Mouse (Mus musculus) hindbrain, embryonic 11.5 days (tissue): ENCODE measurements around the gene Padi4. TPM values are rescaled to one million over a fixed set of nuclear protein-coding genes. Genes with fewer than 3 reads are reported as not detected.
A peak's percentile ranks its signal among the peaks of the same experiment; 100 is the strongest.

ENCODE experiments used
- ATAC-seq: fragments of 200-750 bp; cut with Nextera tagmentation; 2 replicates; pipeline ENCODE4 v1.8.0; 2017; ENCODE audit warnings: mild to moderate bottlenecking, moderate TSS enrichment, moderate library complexity; ENCODE audit not compliant: low FRiP score
- DNase-seq: peaks from one replicate; pipeline ENCODE4 v3.0.0-alpha.2; 2015; ENCODE audit warnings: low spot score
- H3K27ac ChIP-seq: fragments of 300-500 bp; sonication (generic); 2 replicates; pipeline ENCODE4 v1.5.1; 2014; ENCODE audit warnings: mild to moderate bottlenecking, low read depth, low read length
- H3K27me3 ChIP-seq: fragments of 300-500 bp; sonication (generic); 2 replicates; pipeline ENCODE4 v1.6.1; 2014; ENCODE audit warnings: mild to moderate bottlenecking, low read length, moderate library complexity, mixed read lengths; ENCODE audit not compliant: control insufficient read depth, insufficient read depth
- H3K36me3 ChIP-seq: fragments of 300-500 bp; sonication (generic); 2 replicates; pipeline ENCODE4 v1.6.1; 2014; ENCODE audit warnings: mild to moderate bottlenecking, low read length, moderate library complexity, mixed read lengths; ENCODE audit not compliant: control insufficient read depth, insufficient read depth
- H3K4me1 ChIP-seq: fragments of 300-500 bp; sonication (generic); replicated peaks from 2 replicates; pipeline ENCODE4 v1.6.1; 2014; ENCODE audit warnings: low read length, mixed read lengths; ENCODE audit not compliant: control insufficient read depth, insufficient read depth
- H3K4me2 ChIP-seq: fragments of 300-500 bp; sonication (generic); replicated peaks from 2 replicates; pipeline ENCODE4 v1.6.1; 2014; ENCODE audit warnings: mild to moderate bottlenecking, low read depth, low read length
- H3K4me3 ChIP-seq: fragments of 300-500 bp; sonication (generic); 2 replicates; pipeline ENCODE4 v1.5.1; 2014; ENCODE audit warnings: low read depth, low read length
- H3K9ac ChIP-seq: fragments of 300-500 bp; sonication (generic); 2 replicates; pipeline ENCODE4 v1.6.1; 2014; ENCODE audit warnings: low read depth, low read length
- H3K9me3 ChIP-seq: fragments of 300-500 bp; sonication (generic); 2 replicates; pipeline ENCODE4 v1.6.1; 2016; ENCODE audit warnings: low read length; ENCODE audit not compliant: control insufficient read depth
- WGBS: fragments of 180-500 bp; shearing (Covaris S2); extraction: QIAGEN DNeasy Blood & Tissue Kit; methylation state at CpG from one replicate; pipeline ENCODE4 v1.1.7; 2014; 5-methylcytosine and 5-hydroxymethylcytosine counted together
- polyA plus RNA-seq: library from polyadenylated mRNA; unstranded; fragments of >200 nt; fragmentation: Nextera tagmentation; extraction: Ambion mirVana; gene quantifications from 2 replicates; pipeline ENCODE4 v1.2.1, GENCODE M21; 2014

Padi4 gene
- polyA plus RNA-seq, 1 experiment from 2014 or later, result 0.37 TPM

GRCm38 (mm10) chr4:140721968-140722490, 52.0 kb downstream of the Padi4 start:
- Histone ChIP-seq H3K4me1 (no peaks in the 10 kb centered on the region), H3K4me3 (no peak overlapping the region), H3K27me3 (no peaks in the 10 kb centered on the region), H3K27ac (no peak overlapping the region), H3K9ac (no peak overlapping the region), H3K9me3 (no peaks in the 10 kb centered on the region), H3K4me2 (no peak overlapping the region), H3K36me3 (peaks cover 23% of the 10 kb centered on the region)
- DNase-seq (no peak), ATAC-seq (no peak)
- 90% methylated on average over 20 of the region's 20 CpGs for WGBS

- DNase-seq, result no peak
- 92% methylated on average over 5 of the region's 5 CpGs for WGBS
- no peak overlapping the region for H3K27ac ChIP-seq
- H3K4me1 ChIP-seq, result no peaks in the 10 kb centered on the region
- no peaks in the 10 kb centered on the region for H3K9me3 ChIP-seq
- H3K27me3 ChIP-seq, result no peaks in the 10 kb centered on the region
- no peak for ATAC-seq
- no peak overlapping the region for H3K9ac ChIP-seq
- no peak overlapping the region for H3K4me3 ChIP-seq
- H3K36me3 ChIP-seq, result peaks cover 40% of the 10 kb centered on the region
- no peak overlapping the region for H3K4me2 ChIP-seq
These were observed 53.9 kb downstream of the Padi4 start for GRCm38 (mm10) chr4:140720091-140720490.

- H3K9ac ChIP-seq, result no peak overlapping the region
- H3K9me3 ChIP-seq, result no peaks in the 10 kb centered on the region
- H3K36me3 ChIP-seq, result peaks cover 48% of the 10 kb centered on the region
- H3K27me3 ChIP-seq, result no peaks in the 10 kb centered on the region
- H3K27ac ChIP-seq, result no peak overlapping the region
- ATAC-seq (no peak), DNase-seq (no peak)
- H3K4me1 ChIP-seq, result 0 out of 2 replicates have a peak, but pooled peaks cover 3% of the 10 kb centered on the region
- 96% methylated on average over 9 of the region's 9 CpGs for WGBS
- H3K4me2 ChIP-seq, result no peak overlapping the region
- H3K4me3 ChIP-seq, result no peak overlapping the region
These were observed 55.6 kb downstream of the Padi4 start for GRCm38 (mm10) chr4:140718436-140718835.

DNA sequence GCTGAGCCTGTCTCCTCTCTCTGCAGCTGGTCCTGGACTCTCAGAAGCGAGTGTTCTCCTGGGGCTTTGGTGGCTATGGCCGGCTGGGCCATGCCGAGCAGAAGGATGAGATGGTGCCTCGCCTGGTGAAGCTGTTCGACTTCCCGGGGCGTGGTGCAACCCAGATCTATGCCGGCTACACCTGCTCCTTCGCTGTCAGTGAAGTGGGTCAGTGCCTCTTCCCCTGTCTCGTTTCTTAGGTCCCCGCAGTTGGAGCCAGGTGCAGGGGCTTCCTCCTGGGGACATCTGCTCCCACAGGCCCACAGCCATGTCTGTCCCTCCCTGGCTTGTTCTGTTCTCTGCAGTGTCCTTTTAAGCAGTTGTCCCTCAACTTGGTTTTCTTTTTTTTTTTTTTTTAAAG, 57.0 kb downstream of the Padi4 start:
- no peak overlapping the region for H3K9ac ChIP-seq
- H3K27me3 ChIP-seq, result no peaks in the 10 kb centered on the region
- no peaks in the 10 kb centered on the region for H3K9me3 ChIP-seq
- H3K4me3 ChIP-seq, result no peak overlapping the region
- no peak overlapping the region for H3K27ac ChIP-seq
- no peak for ATAC-seq
- 93% methylated on average over 11 of the region's 11 CpGs for WGBS
- no peak for DNase-seq
- no peak overlapping the region for H3K4me2 ChIP-seq
- H3K36me3 ChIP-seq, result peaks cover 52% of the 10 kb centered on the region
- 0 out of 2 replicates have a peak, but pooled peaks cover 3% of the 10 kb centered on the region for H3K4me1 ChIP-seq

DNA sequence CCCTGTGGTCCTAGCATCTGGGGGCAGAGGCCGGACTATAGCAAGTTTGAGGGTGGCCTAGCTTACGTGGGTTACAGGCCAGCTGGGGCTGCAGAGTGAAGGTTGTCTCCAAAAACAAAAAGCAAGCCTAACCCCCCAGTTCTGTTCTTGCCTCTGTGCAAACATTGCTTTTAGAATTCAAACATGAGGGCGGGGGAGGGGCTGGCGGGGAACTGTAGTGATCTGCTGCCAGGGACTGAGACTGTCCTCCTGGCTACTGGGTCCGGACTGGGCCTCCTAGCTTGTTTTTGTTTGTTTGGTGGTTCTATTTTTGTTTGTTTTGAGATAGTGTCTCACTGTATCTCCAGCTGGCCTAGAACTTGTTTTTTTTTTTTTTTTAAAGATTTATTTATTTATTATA, 59.5 kb downstream of the Padi4 start:
- Histone ChIP-seq H3K9ac (no peak overlapping the region), H3K9me3 (no peaks in the 10 kb centered on the region), H3K27me3 (no peaks in the 10 kb centered on the region), H3K36me3 (peaks cover 52% of the 10 kb centered on the region), H3K4me2 (no peak overlapping the region), H3K4me1 (0 out of 2 replicates have a peak, but pooled peaks cover 6% of the 10 kb centered on the region), H3K27ac (no peak overlapping the region), H3K4me3 (no peak overlapping the region)
- 91% methylated on average over 5 of the region's 5 CpGs for WGBS
- DNase-seq (no peak), ATAC-seq (no peak)

GRCm38 (mm10) chr4:140713480-140714365, 60.3 kb downstream of the Padi4 start:
- Histone ChIP-seq H3K36me3 (peaks cover 53% of the 10 kb centered on the region), H3K4me1 (0 out of 2 replicates have a peak, but pooled peaks cover 6% of the 10 kb centered on the region), H3K27me3 (no peaks in the 10 kb centered on the region), H3K9ac (no peak overlapping the region), H3K4me2 (no peak overlapping the region), H3K9me3 (no peaks in the 10 kb centered on the region), H3K27ac (peak overlapping the region; percentile 70), H3K4me3 (no peak overlapping the region)
- DNase-seq (peak; percentile 93), ATAC-seq (peak; percentile 86)
- 47% methylated on average over 29 of the region's 29 CpGs for WGBS

DNA sequence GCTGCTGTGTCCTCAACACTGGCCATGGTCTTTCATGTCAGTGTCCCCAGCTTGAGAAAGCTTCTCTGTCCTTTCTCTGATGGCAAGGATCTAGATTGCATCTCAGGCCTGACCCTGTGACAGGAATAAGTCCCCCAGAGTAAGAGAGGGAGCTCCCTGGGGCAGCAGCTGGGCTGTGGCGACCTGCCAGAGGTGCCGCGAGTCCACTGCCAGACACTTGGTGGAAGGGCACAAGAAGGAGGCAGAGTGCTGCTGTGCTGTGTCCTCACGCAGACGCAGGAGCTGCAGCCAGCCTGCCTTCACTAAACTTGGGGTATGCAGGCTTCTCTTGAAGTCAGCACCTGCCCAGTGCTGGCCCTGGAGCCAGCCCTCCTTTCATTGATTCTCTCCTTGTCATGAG, 62.7 kb downstream of the Padi4 start:
- Histone ChIP-seq H3K9ac (no peak overlapping the region), H3K27ac (0 out of 2 replicates have a peak overlapping the region, but pooled peaks have one; percentile 1), H3K27me3 (no peaks in the 10 kb centered on the region), H3K36me3 (peaks cover 38% of the 10 kb centered on the region), H3K4me2 (no peak overlapping the region), H3K9me3 (no peaks in the 10 kb centered on the region), H3K4me3 (no peak overlapping the region), H3K4me1 (0 out of 2 replicates have a peak, but pooled peaks cover 6% of the 10 kb centered on the region)
- DNase-seq (no peak), ATAC-seq (no peak)
- WGBS, result 91% methylated on average over 5 of the region's 5 CpGs

- WGBS, result 83% methylated on average over 10 of the region's 10 CpGs
- Histone ChIP-seq H3K27ac (no peak overlapping the region), H3K36me3 (peaks cover 33% of the 10 kb centered on the region), H3K4me2 (no peak overlapping the region), H3K4me1 (0 out of 2 replicates have a peak, but pooled peaks cover 6% of the 10 kb centered on the region), H3K4me3 (no peak overlapping the region), H3K9ac (no peak overlapping the region), H3K9me3 (no peaks in the 10 kb centered on the region), H3K27me3 (no peaks in the 10 kb centered on the region)
- DNase-seq (no peak), ATAC-seq (no peak)
These were observed 63.3 kb downstream of the Padi4 start for GRCm38 (mm10) chr4:140710781-140711180.
